Mouse (Mus musculus) stomach, embryonic 14.5 days (tissue): Measurements from ENCODE around the gene Rbpj. TPM values are rescaled to one million over a fixed set of nuclear protein-coding genes. Genes with fewer than 3 reads are reported as not detected.
"Not testable (repeated sequence)": the region's sequence is repeated elsewhere in the genome, so short reads cannot be mapped to it uniquely, and the experiment has no call there.

Experiments
- ATAC-seq: fragments of 200-750 bp; cut with Nextera tagmentation; 2 replicates; pipeline ENCODE4 v1.8.0; 2017; ENCODE audit warnings: low read depth, moderate TSS enrichment; ENCODE audit not compliant: insufficient number of reproducible peaks, insufficient read depth, low FRiP score
- H3K27ac ChIP-seq: fragments of 300-500 bp; sonication (generic); 2 replicates; pipeline ENCODE4 v1.5.1; 2014; ENCODE audit warnings: mild to moderate bottlenecking, low read length, moderate library complexity, mixed read lengths
- H3K27me3 ChIP-seq: fragments of 300-500 bp; sonication (generic); 2 replicates; pipeline ENCODE4 v1.6.1; 2014; ENCODE audit warnings: low read length, control low read depth, mixed read lengths; ENCODE audit not compliant: control insufficient read depth, insufficient read depth
- H3K36me3 ChIP-seq: fragments of 300-500 bp; sonication (generic); 2 replicates; pipeline ENCODE4 v1.6.1; 2014; ENCODE audit warnings: mild to moderate bottlenecking, control low read depth, low read length, moderate library complexity, mixed read lengths; ENCODE audit not compliant: control insufficient read depth, insufficient read depth
- H3K4me1 ChIP-seq: fragments of 300-500 bp; sonication (generic); 2 replicates; pipeline ENCODE4 v1.6.1; 2014; ENCODE audit warnings: low read length, control low read depth, mixed read lengths; ENCODE audit not compliant: control insufficient read depth, insufficient read depth
- H3K4me2 ChIP-seq: fragments of 300-500 bp; sonication (generic); replicated peaks from 2 replicates; pipeline ENCODE4 v1.6.1; 2014; ENCODE audit warnings: low read depth, low read length, control low read depth
- H3K4me3 ChIP-seq: fragments of 300-500 bp; sonication (generic); 2 replicates; pipeline ENCODE4 v1.5.1; 2014; ENCODE audit warnings: low read depth, low read length, control low read depth
- H3K9ac ChIP-seq: fragments of 300-500 bp; sonication (generic); replicated peaks from 2 replicates; pipeline ENCODE4 v1.6.1; 2014; ENCODE audit warnings: low read depth, mild to moderate bottlenecking, control low read depth, low read length, moderate library complexity, mixed read lengths
- H3K9me3 ChIP-seq: fragments of 300-500 bp; sonication (generic); 2 replicates; pipeline ENCODE4 v1.6.1; 2016; ENCODE audit warnings: low read depth, low read length, control low read depth; ENCODE audit not compliant: control insufficient read depth
- WGBS: fragments of 180-500 bp; shearing (Covaris S2); extraction: QIAGEN DNeasy Blood & Tissue Kit; methylation state at CpG from one replicate; pipeline ENCODE4 v1.1.7; 2014; 5-methylcytosine and 5-hydroxymethylcytosine counted together
- polyA plus RNA-seq: library from polyadenylated mRNA; unstranded; fragments of >200 nt; fragmentation: Nextera tagmentation; extraction: Ambion mirVana; gene quantifications from 2 replicates; pipeline ENCODE4 v1.2.1, GENCODE M21; 2014

Rbpj gene
- polyA plus RNA-seq, 1 experiment from 2014 or later: 42.4 TPM

- no peaks in the 10 kb centered on the region for H3K36me3 ChIP-seq
- no peak overlapping the region for H3K9ac ChIP-seq
- no peaks in the 10 kb centered on the region for H3K9me3 ChIP-seq
- 16% methylated on average over 1 of the region's 1 CpGs for WGBS
- no peak for ATAC-seq
- no peak overlapping the region for H3K4me2 ChIP-seq
- H3K27me3 ChIP-seq: no peaks in the 10 kb centered on the region
- H3K27ac ChIP-seq: no peak overlapping the region
- no peaks in the 10 kb centered on the region for H3K4me1 ChIP-seq
- no peak overlapping the region for H3K4me3 ChIP-seq
These were observed 76.1 kb downstream of the Rbpj start for GRCm38 (mm10) chr5:53542073-53542472.

- WGBS: 82% methylated on average over 4 of the region's 4 CpGs
- no peaks in the 10 kb centered on the region for H3K27me3 ChIP-seq
- H3K36me3 ChIP-seq: no peaks in the 10 kb centered on the region
- no peaks in the 10 kb centered on the region for H3K9me3 ChIP-seq
- H3K4me2 ChIP-seq: no peak overlapping the region
- no peak overlapping the region for H3K4me3 ChIP-seq
- H3K4me1 ChIP-seq: no peaks in the 10 kb centered on the region
- no peak overlapping the region for H3K9ac ChIP-seq
- H3K27ac ChIP-seq: no peak overlapping the region
- no peak for ATAC-seq
These were observed 77.4 kb downstream of the Rbpj start for GRCm38 (mm10) chr5:53543399-53543798.

GRCm38 (mm10) chr5:53543945-53544344 is 78.0 kb downstream of the Rbpj start:
- no peak overlapping the region for H3K4me3 ChIP-seq
- H3K27me3 ChIP-seq: no peaks in the 10 kb centered on the region
- no peak overlapping the region for H3K27ac ChIP-seq
- 80% methylated on average over 4 of the region's 4 CpGs for WGBS
- no peaks in the 10 kb centered on the region for H3K36me3 ChIP-seq
- no peak overlapping the region for H3K4me2 ChIP-seq
- no peaks in the 10 kb centered on the region for H3K9me3 ChIP-seq
- H3K9ac ChIP-seq: no peak overlapping the region
- no peaks in the 10 kb centered on the region for H3K4me1 ChIP-seq
- no peak for ATAC-seq

GRCm38 (mm10) chr5:53546440-53546839 is 80.5 kb downstream of the Rbpj start:
- Histone ChIP-seq H3K27ac (no peak overlapping the region), H3K9ac (no peak overlapping the region), H3K4me1 (no peaks in the 10 kb centered on the region), H3K36me3 (no peaks in the 10 kb centered on the region), H3K4me2 (no peak overlapping the region), H3K27me3 (no peaks in the 10 kb centered on the region), H3K9me3 (no peaks in the 10 kb centered on the region), H3K4me3 (no peak overlapping the region)
- no peak for ATAC-seq
- WGBS: 87% methylated on average over 6 of the region's 6 CpGs

GRCm38 (mm10) chr5:53546979-53547472 is 81.1 kb downstream of the Rbpj start:
- Histone ChIP-seq H3K36me3 (no peaks in the 10 kb centered on the region), H3K9me3 (no peaks in the 10 kb centered on the region), H3K27ac (no peak overlapping the region), H3K4me1 (no peaks in the 10 kb centered on the region), H3K4me3 (no peak overlapping the region), H3K9ac (no peak overlapping the region), H3K4me2 (no peak overlapping the region), H3K27me3 (no peaks in the 10 kb centered on the region)
- ATAC-seq: no peak
- 49% methylated on average over 9 of the region's 9 CpGs for WGBS

- not testable (repeated sequence) for H3K4me1 ChIP-seq, H3K36me3 ChIP-seq, H3K9me3 ChIP-seq, H3K4me2 ChIP-seq, H3K27ac ChIP-seq, H3K27me3 ChIP-seq, ATAC-seq, H3K9ac ChIP-seq, H3K4me3 ChIP-seq
- 98% methylated on average over 1 of the region's 1 CpGs for WGBS
These were observed 84.4 kb downstream of the Rbpj start for GRCm38 (mm10) chr5:53550329-53550728.

GRCm38 (mm10) chr5:53551394-53551793 is 85.4 kb downstream of the Rbpj start:
- Histone ChIP-seq H3K27ac (no peak overlapping the region), H3K4me3 (no peak overlapping the region), H3K9ac (no peak overlapping the region), H3K4me1 (no peaks in the 10 kb centered on the region), H3K9me3 (no peaks in the 10 kb centered on the region), H3K36me3 (no peaks in the 10 kb centered on the region), H3K4me2 (no peak overlapping the region), H3K27me3 (no peaks in the 10 kb centered on the region)
- 76% methylated on average over 6 of the region's 6 CpGs for WGBS
- no peak for ATAC-seq

GRCm38 (mm10) chr5:53551910-53552309 is 86.0 kb downstream of the Rbpj start:
- no peak overlapping the region for H3K4me2 ChIP-seq
- no peak for ATAC-seq
- H3K4me3 ChIP-seq: no peak overlapping the region
- H3K27ac ChIP-seq: no peak overlapping the region
- no peaks in the 10 kb centered on the region for H3K9me3 ChIP-seq
- 77% methylated on average over 4 of the region's 4 CpGs for WGBS
- no peak overlapping the region for H3K9ac ChIP-seq
- no peaks in the 10 kb centered on the region for H3K4me1 ChIP-seq
- H3K36me3 ChIP-seq: no peaks in the 10 kb centered on the region
- H3K27me3 ChIP-seq: no peaks in the 10 kb centered on the region

GRCm38 (mm10) chr5:53553281-53553680 is 87.3 kb downstream of the Rbpj start:
- 82% methylated on average over 1 of the region's 1 CpGs for WGBS

More at GRCm38 (mm10) chr5:53553281-53553680, 87.3 kb downstream of the Rbpj start:
- H3K9ac ChIP-seq: no peak overlapping the region
- no peak for ATAC-seq
- no peak overlapping the region for H3K27ac ChIP-seq
- no peaks in the 10 kb centered on the region for H3K4me1 ChIP-seq
- no peaks in the 10 kb centered on the region for H3K9me3 ChIP-seq
- no peak overlapping the region for H3K4me2 ChIP-seq
- H3K4me3 ChIP-seq: no peak overlapping the region
- H3K27me3 ChIP-seq: no peaks in the 10 kb centered on the region
- no peaks in the 10 kb centered on the region for H3K36me3 ChIP-seq
